Mouse (Mus musculus): ENCODE data around the gene Arhgap21.

DNA sequence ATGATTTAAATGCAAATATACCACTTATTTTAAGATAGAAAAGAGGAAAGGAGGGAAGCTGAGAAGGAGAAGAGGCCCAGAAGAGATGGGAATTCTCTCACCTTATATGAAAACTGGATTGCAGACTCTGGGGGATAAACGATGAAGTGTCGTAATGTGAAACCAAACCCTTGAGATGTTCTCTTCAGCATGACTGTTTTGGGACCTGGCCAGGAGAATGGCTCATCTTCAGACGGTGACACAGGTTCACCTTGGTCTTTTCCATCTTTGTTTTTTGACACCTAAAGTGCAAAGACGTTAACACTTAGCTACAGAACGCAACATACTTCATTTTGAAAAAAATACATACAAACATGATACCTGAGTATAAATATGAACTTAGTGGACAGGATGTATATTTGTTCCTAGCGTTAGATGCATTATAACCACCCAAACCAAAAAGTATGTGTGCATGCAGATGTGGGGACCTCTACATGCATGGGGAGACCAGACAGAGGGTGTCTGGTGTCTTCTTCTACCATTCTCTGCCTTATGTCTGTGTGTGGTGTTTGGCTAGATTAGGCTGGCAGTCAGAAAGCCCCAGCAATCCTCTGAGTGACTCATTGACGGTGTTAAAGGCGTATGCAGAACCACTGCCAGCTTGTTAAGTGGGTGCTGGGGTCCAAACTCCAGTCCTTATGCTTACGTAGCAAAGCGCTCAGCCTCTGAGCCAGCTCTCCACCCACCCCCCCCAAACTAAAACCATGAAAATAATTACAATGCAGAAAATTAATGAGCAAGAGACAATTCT, 54.0 kb downstream of the Arhgap21 start:
- TF ChIP-seq POLR2A (IDR thresholded peaks at IDR 0.05; ENCODE audit: insufficient read depth, low read depth, low read length): no peak
- TF ChIP-seq EP300 (IDR thresholded peaks at IDR 0.05; ENCODE audit: insufficient read depth, low read depth, low read length): no peak
